Mouse (Mus musculus) A20 (cell line): ENCODE results near the gene Abcc8.

Experiments used
- DNase-seq: peaks from one replicate; pipeline ENCODE4 v3.0.0-alpha.2; 2011; ENCODE audit warnings: low read depth, low spot score

Gene Abcc8

DNA sequence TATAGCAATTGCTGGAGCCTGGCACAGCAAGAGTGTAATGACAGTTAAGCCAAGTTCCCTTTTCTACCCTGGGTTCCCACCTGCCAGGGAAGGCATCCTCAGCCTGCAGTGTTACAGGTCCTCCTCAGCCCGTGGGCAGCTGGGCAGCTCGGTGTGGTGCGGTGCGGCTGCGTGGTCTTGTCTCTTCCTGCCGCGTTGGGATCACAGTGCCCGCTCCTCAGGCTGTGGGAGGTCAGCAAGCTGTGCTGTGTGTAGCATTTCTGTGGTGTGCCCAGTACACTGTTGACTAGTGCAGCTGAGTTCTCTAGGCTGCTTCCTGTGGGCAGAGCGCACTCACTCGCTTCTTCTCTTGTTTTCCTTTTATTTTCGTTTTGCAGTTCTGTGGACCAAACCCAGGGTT, 121.0 kb downstream of the Abcc8 start:
- DNase-seq: no peak
